Mouse (Mus musculus): Measurements from ENCODE around the gene Pask. TPM values are rescaled to one million over a fixed set of nuclear protein-coding genes. Genes with fewer than 3 reads are reported as not detected.

Pask gene
- total RNA-seq, 2 experiments from 2014 or later, result 7.6 to 7.7 TPM

DNA sequence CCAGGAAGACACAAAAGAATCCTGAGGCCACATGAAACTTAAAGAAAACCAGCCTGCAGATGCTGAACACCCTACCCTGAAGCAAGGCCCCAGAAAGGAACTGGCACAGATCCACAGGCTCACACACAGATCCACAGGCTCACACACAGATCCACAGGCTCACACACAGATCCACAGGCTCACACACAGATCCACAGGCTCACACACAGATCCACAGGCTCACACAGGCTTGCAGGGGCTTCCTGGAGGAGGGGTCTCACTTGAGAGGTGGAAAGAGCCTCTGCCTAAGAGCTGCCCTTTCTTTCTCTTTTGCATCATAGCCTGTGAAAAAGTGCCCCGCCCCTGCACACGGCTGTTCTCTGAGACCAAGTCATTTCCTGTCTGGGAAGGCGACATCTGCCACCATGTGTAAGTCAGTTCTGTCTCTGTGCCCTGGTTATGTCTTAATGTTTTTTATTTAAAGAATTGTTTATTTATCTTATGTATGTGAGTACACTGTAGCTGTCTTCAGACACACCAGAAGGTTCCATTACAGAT lies 53.5 kb downstream of the Pask start:
- no peak for DNase-seq (ENCODE audit: low spot score in 2 of 2)

DNA sequence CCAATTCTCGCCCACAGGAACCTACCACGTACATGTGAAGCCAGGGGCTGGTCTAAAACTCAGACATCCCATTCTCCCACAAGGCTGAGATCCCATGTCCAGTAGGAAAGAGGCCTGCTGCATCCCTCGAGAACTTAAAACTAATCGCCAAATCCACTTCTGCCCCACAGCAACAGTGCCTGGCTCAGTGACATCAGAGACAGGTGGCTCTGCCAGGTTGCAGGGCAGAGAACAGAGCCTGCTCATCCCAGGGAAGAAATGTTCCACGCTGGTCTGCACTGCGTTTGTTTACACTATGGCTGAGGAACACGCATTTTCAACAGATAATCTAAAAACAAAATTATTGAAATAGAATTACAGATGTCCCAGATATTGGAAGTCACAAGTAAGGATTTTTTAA lies 66.2 kb downstream of the Pask start:
- DNase-seq (ENCODE audit: low spot score in 2 of 2), result no peak

DNA sequence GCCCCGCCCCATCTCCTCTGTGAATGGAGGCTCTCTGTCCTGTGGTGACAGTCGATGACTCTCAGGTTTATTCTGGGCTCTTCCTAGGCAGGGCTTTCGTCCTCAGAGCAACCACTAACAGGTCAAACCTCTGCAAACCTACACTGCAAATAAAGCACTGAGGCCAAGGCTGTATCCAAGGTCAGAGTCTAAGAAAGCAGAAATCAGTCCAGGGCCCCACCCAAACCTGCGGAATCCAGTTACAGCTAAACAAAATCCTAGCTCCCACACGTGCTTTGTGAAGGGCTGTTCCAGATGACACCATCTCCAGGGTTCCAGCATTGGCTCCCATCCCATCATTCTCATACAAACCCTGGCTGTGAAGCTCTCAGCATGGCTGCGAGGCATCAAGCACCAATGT lies 67.7 kb downstream of the Pask start:
- peak in 1 of 2 experiments; percentile 13 for DNase-seq (ENCODE audit: low spot score in 2 of 2)

DNA sequence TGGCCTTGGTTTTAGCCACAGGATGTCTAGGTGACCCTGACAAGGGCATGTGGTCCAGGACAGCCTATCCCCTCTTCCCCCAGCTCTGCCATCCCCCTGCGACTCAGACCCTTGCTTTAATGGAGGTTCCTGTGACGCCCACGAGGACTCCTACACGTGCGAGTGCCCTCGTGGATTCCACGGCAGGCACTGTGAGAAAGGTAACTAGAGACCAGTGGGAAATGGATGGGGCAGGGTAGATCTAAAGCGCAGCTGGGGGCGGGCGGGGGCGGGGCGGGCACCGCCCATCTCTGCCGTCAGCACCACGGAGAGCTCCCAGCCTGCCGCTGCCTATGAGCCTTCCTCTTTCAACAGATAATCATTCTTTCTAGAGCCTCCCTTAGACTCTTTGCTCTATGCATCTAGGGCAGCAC lies 70.9 kb downstream of the Pask start:
- no peak for DNase-seq (ENCODE audit: low spot score in 2 of 2)

DNA sequence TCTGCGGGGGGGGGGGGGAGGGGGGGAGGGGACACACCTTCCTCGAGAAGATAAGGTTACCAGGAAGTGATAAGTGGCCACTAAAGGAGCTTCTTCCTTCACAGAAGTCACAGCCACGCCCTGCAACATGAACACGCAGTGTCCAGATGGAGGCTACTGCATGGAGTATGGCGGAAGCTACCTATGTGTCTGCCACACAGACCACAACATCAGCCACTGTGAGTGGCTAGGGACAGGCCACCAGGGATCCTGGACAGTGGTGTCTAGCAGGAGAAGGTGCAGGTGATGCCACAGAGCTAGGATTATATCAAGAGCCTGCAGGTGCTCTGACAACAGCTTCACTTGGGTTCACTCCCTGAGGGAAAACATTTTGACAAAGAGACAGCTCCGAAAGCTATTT lies 71.5 kb downstream of the Pask start:
- no peak for DNase-seq (ENCODE audit: low spot score in 2 of 2)

DNA sequence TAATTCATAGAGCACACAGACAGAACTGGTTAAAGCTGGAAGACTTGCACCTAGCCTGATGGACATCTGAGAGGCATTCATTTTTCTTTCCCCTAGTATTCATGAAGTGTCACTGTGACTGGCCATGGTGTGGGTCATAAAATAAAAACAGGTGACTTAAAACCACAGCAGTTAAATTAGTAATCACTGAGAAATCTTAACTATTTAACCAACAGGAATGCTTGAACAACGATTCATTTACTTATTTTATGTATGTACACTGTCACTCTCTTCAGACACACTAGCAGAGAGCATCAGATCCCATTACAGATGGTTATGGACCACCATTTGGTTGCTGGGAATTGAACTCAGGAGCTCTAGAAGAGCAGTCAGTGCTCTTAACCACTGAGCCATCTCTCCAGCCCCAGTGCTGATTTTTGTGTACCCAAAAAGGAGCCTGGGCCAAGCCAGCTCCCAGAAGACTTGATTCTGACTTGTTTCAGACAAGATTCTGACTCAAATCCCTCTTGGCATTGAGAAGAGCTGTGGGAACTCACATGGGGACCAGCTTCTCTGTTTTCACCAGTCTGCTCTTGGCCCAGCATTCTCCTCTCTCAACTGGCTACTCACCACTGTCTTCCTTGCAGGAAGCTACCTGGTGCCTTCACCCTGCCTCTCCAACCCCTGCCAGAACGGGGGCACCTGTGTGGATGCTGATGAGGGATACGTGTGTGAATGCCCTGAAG lies 72.6 kb downstream of the Pask start:
- no peak for DNase-seq (ENCODE audit: low spot score in 2 of 2)

DNA sequence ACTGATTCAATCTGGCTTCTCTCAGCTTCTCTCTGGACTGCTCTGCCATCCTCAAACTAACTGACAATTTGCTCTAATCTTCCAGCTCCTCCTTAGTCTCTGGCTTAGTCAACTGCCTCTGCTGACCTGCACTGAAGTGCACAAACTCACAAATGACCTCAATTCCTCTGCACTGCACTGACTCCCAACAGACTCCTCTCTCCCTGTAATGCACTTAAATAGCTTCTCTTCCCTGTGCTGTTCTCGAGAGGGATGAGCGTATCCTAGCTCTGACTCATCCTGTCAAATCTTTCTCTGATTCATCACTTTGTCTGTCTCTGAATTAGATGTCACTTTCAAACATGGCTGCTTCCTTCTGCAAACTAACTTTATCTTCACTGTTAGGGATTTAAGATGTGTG lies 75.0 kb downstream of the Pask start:
- no peak for DNase-seq (ENCODE audit: low spot score in 2 of 2)

DNA sequence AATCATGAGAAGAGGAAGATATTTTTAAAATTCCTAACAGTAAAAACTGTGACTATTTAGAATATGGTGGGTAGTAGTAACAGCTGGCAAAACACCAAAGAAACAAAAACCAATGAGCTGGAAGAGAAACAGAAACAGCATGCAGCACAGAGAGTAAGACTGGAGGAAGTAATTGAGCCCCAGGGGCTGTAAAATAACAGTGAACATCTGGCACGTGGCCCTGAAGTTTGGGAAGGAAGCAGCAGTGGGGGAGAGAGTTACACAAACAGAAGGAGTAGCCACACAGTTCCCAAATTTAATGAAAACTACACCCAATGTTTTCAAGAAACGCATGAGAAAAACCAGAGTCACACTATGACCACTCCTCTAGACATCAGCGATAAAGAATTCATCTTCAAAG lies 76.1 kb downstream of the Pask start:
- DNase-seq (ENCODE audit: low spot score in 2 of 2), result no peak

Small RNA genes within 50 kb of the gene (microRNA-seq; reads per million reads assigned to microRNA genes)
- gene Mir6345 (0 reads per million in 2 experiments), gene Mir6901 (0 reads per million in 2 experiments), gene Mir6902 (0 to 0.22 reads per million in 2 experiments)

Other genes with a start within 250 kb of the Pask start
- gene Kif1a, start 241.5 kb downstream of the Pask start, total RNA-seq (2021), result 100 to 1,000 TPM; 704 to 762 TPM
- not detected for gene Agxt, start 208.2 kb downstream of the Pask start, total RNA-seq (2021)
- not detected for gene 2310007B03Rik, start 182.5 kb downstream of the Pask start, total RNA-seq (2021)
- under 1 TPM; 0.80 to 0.98 TPM for gene Crocc2, start 174.8 kb downstream of the Pask start, total RNA-seq (2021)
- 10 to 100 TPM in 1 of 2 experiments, 1 to 10 TPM in 1; 9.3 to 10.2 TPM for gene Sned1, start 107.6 kb downstream of the Pask start, total RNA-seq (2021)
- 10 to 100 TPM; 18.9 to 20.4 TPM for gene Mterf4, start 37.6 kb downstream of the Pask start, total RNA-seq (2021)
- gene Ppp1r7, start 628 bp downstream of the Pask start, total RNA-seq (2021), result 10 to 100 TPM; 62.1 to 73.1 TPM
- under 1 TPM; 0.18 TPM for gene Ano7, start 30.4 kb upstream of the Pask start, total RNA-seq (2021)
- 100 to 1,000 TPM; 127 to 142 TPM for gene Hdlbp, start 135.3 kb upstream of the Pask start, total RNA-seq (2021)
- gene Farp2, start 168.6 kb upstream of the Pask start, total RNA-seq (2021), result 10 to 100 TPM; 11.0 to 12.0 TPM